Mouse (Mus musculus) liver, postnatal 0 days (tissue): Measurements from ENCODE around the gene Tfg.

Experiments used
- CTCF ChIP-seq: sonication (generic); IDR thresholded peaks from 2 replicates; pipeline ENCODE4 v1.5.1; 2016; ENCODE audit warnings: antibody characterized with exemption, low read depth
- EP300 ChIP-seq: IDR thresholded peaks from 2 replicates; pipeline ENCODE4 v1.6.1; 2016; ENCODE audit warnings: antibody characterized with exemption, low read depth, mild to moderate bottlenecking

DNA sequence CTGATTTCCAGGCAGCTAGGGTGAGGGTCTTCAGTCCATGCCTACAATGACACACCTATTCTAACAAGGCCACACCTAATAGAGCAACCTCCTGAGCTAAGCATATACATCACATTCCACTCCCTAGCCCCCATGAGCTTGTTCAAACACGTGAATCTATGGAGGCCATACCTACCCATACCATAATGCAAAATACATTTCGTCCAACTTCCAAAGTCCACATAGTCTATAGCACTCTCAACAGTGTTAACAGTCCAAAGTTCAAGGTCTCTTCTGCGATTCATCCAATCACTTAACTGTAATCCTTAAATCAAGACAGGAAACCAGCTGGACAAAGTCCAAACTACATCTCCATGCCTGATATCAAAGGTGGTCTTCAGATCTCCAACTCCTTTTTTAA, 7.2 kb downstream of the Tfg start:
- TF ChIP-seq CTCF = no peak
- no peak for TF ChIP-seq EP300
